Mouse (Mus musculus) liver, embryonic 12.5 days (tissue): ENCODE measurements around the gene Hcn3. TPM values are rescaled to one million over a fixed set of nuclear protein-coding genes. Genes with fewer than 3 reads are reported as not detected.

Experiments
- ATAC-seq: fragments of 200-750 bp; cut with Nextera tagmentation; 2 replicates; pipeline ENCODE4 v1.8.0; 2017; ENCODE audit warnings: moderate number of reproducible peaks, mild to moderate bottlenecking, moderate library complexity
- H3K27ac ChIP-seq: fragments of 300-500 bp; sonication (generic); 2 replicates; pipeline ENCODE4 v1.5.1; 2016; ENCODE audit warnings: mild to moderate bottlenecking
- H3K27me3 ChIP-seq: fragments of 300-500 bp; sonication (generic); replicated peaks from 2 replicates; pipeline ENCODE4 v1.6.1; 2016; ENCODE audit warnings: mild to moderate bottlenecking, moderate library complexity
- H3K36me3 ChIP-seq: fragments of 300-500 bp; sonication (generic); 2 replicates; pipeline ENCODE4 v1.6.1; 2016; ENCODE audit warnings: mild to moderate bottlenecking, moderate library complexity
- H3K4me1 ChIP-seq: fragments of 300-500 bp; sonication (generic); 2 replicates; pipeline ENCODE4 v1.6.1; 2016
- H3K4me2 ChIP-seq: fragments of 300-500 bp; sonication (generic); 2 replicates; pipeline ENCODE4 v1.6.1; 2016; ENCODE audit warnings: mild to moderate bottlenecking, moderate library complexity
- H3K4me3 ChIP-seq: fragments of 300-500 bp; sonication (generic); 2 replicates; pipeline ENCODE4 v1.5.1; 2016; ENCODE audit warnings: mild to moderate bottlenecking, moderate library complexity
- H3K9ac ChIP-seq: fragments of 300-500 bp; sonication (generic); 2 replicates; pipeline ENCODE4 v1.6.1; 2016; ENCODE audit warnings: mild to moderate bottlenecking, moderate library complexity
- H3K9me3 ChIP-seq: fragments of 300-500 bp; sonication (generic); replicated peaks from 2 replicates; pipeline ENCODE4 v1.6.1; 2016; ENCODE audit warnings: mild to moderate bottlenecking, moderate library complexity
- WGBS: fragments of 180-500 bp; shearing (Covaris S2); methylation state at CpG from one replicate; pipeline ENCODE4 v1.1.7; 2016; ENCODE audit not compliant: insufficient replicate concordance; 5-methylcytosine and 5-hydroxymethylcytosine counted together
- polyA plus RNA-seq: library from polyadenylated mRNA; unstranded; fragments of >200 nt; fragmentation: Nextera tagmentation; extraction: Ambion mirVana; gene quantifications from 2 replicates; pipeline ENCODE4 v1.2.1, GENCODE M21; 2016

Hcn3 gene
- polyA plus RNA-seq, 1 experiment from 2014 or later, result 0.81 TPM

- no peaks in the 10 kb centered on the region for H3K9me3 ChIP-seq
Observed at GRCm38 (mm10) chr3:89102495-89103290, 57.3 kb downstream of the Hcn3 start.

GRCm38 (mm10) chr3:89101812-89102494, 58.0 kb downstream of the Hcn3 start, which contains the start of gene Fdps:
Gene Fdps (minus strand): TSS chr3:89101959.
- peak; percentile 98 for ATAC-seq
- peak within 1 kb of the TSS; percentile 80 for H3K4me3 ChIP-seq
- peaks cover 35% of the 10 kb centered on the region for H3K36me3 ChIP-seq
- H3K4me1 ChIP-seq, result peaks cover 43% of the 10 kb centered on the region
- H3K9ac ChIP-seq, result peak within 1 kb of the TSS; percentile 84
- peak within 1 kb of the TSS; percentile 95 for H3K4me2 ChIP-seq
- 0% methylated on average over 26 of the region's 26 CpGs for WGBS
- H3K9me3 ChIP-seq, result no peaks in the 10 kb centered on the region
- peak within 1 kb of the TSS; percentile 89 for H3K27ac ChIP-seq
- H3K27me3 ChIP-seq, result no peaks in the 10 kb centered on the region

More at GRCm38 (mm10) chr3:89102495-89103290, 57.3 kb downstream of the Hcn3 start:
- Histone ChIP-seq H3K4me2 (peak overlapping the region; percentile 95), H3K4me1 (peaks cover 47% of the 10 kb centered on the region), H3K27ac (peak overlapping the region; percentile 81), H3K4me3 (peak overlapping the region; percentile 80), H3K36me3 (peaks cover 28% of the 10 kb centered on the region), H3K9ac (peak overlapping the region; percentile 63), H3K27me3 (no peaks in the 10 kb centered on the region)
- 51% methylated on average over 12 of the region's 12 CpGs for WGBS
- no peak for ATAC-seq

- H3K36me3 ChIP-seq, result peaks cover 41% of the 10 kb centered on the region
- peak overlapping the region; percentile 84 for H3K9ac ChIP-seq
- H3K9me3 ChIP-seq, result no peaks in the 10 kb centered on the region
- under 1% methylated on average over 19 of the region's 19 CpGs for WGBS
- ATAC-seq, result peak; percentile 46
- peaks cover 43% of the 10 kb centered on the region for H3K4me1 ChIP-seq
- peak overlapping the region; percentile 89 for H3K27ac ChIP-seq
- peak overlapping the region; percentile 80 for H3K4me3 ChIP-seq
- no peaks in the 10 kb centered on the region for H3K27me3 ChIP-seq
- peak overlapping the region; percentile 95 for H3K4me2 ChIP-seq
Observed at GRCm38 (mm10) chr3:89101459-89101811, 58.6 kb downstream of the Hcn3 start.

- Histone ChIP-seq H3K27ac (peak within 1 kb of the TSS; percentile 89), H3K4me2 (peak within 1 kb of the TSS; percentile 95), H3K36me3 (peaks cover 47% of the 10 kb centered on the region), H3K27me3 (no peaks in the 10 kb centered on the region), H3K9me3 (no peaks in the 10 kb centered on the region), H3K4me3 (peak within 1 kb of the TSS; percentile 80), H3K9ac (peak within 1 kb of the TSS; percentile 84), H3K4me1 (peaks cover 43% of the 10 kb centered on the region)
- ATAC-seq, result no peak
- WGBS, result 50% methylated on average over 7 of the region's 7 CpGs
Observed at GRCm38 (mm10) chr3:89100811-89101210, 59.2 kb downstream of the Hcn3 start, which contains the start of gene Gm43738. Gene Gm43738 (minus strand): TSS chr3:89101099.

Other genes starting within 250 kb of the Hcn3 start
- 24.3 and 26.5 TPM in 2 replicates for gene Msto1, start 246.2 kb downstream of the Hcn3 start, polyA plus RNA-seq
- 8.0 and 8.9 TPM in 2 replicates for gene Ash1l, start 209.6 kb downstream of the Hcn3 start, polyA plus RNA-seq
- 133 and 139 TPM in 2 replicates for gene Dap3, start 209.0 kb downstream of the Hcn3 start, polyA plus RNA-seq
- gene Rusc1, start 66.9 kb downstream of the Hcn3 start, polyA plus RNA-seq, result 7.7 and 8.8 TPM in 2 replicates
- 0.06 TPM in 1 of 2 replicates, not detected in the other for gene Gm43738, start 59.1 kb downstream of the Hcn3 start, polyA plus RNA-seq
- 284 and 291 TPM in 2 replicates for gene Fdps, start 58.2 kb downstream of the Hcn3 start, polyA plus RNA-seq
- 162 and 171 TPM in 2 replicates for gene Pklr, start 24.1 kb downstream of the Hcn3 start, polyA plus RNA-seq
- 21.1 and 21.2 TPM in 2 replicates for gene Clk2, start 4.6 kb upstream of the Hcn3 start, polyA plus RNA-seq
- gene Scamp3, start 17.3 kb upstream of the Hcn3 start, polyA plus RNA-seq, result 79.8 and 86.3 TPM in 2 replicates
- gene Fam189b, start 22.9 kb upstream of the Hcn3 start, polyA plus RNA-seq, result 5.3 and 6.6 TPM in 2 replicates
- 26.6 and 26.7 TPM in 2 replicates for gene Gba, start 42.7 kb upstream of the Hcn3 start, polyA plus RNA-seq
- gene Thbs3, start 55.0 kb upstream of the Hcn3 start, polyA plus RNA-seq, result 1.7 and 3.1 TPM in 2 replicates
- 160 and 167 TPM in 2 replicates for gene Mtx1, start 66.9 kb upstream of the Hcn3 start, polyA plus RNA-seq
- 0.13 TPM in 1 of 2 replicates, not detected in the other for gene Muc1, start 68.9 kb upstream of the Hcn3 start, polyA plus RNA-seq
- gene Krtcap2, start 85.8 kb upstream of the Hcn3 start, polyA plus RNA-seq, result 170 and 187 TPM in 2 replicates
- gene Trim46, start 86.1 kb upstream of the Hcn3 start, polyA plus RNA-seq, result 0.31 and 0.38 TPM in 2 replicates
- gene Dpm3, start 99.2 kb upstream of the Hcn3 start, polyA plus RNA-seq, result 72.3 and 73.6 TPM in 2 replicates
- gene Slc50a1, start 110.4 kb upstream of the Hcn3 start, polyA plus RNA-seq, result 19.3 and 21.6 TPM in 2 replicates
- gene Efna1, start 120.9 kb upstream of the Hcn3 start, polyA plus RNA-seq, result 5.2 and 5.3 TPM in 2 replicates
- gene Efna3, start 162.8 kb upstream of the Hcn3 start, polyA plus RNA-seq, result 0.65 and 1.0 TPM in 2 replicates
- gene Efna4, start 177.8 kb upstream of the Hcn3 start, polyA plus RNA-seq, result 2.1 and 2.3 TPM in 2 replicates
- gene Adam15, start 189.8 kb upstream of the Hcn3 start, polyA plus RNA-seq, result 14.1 and 14.5 TPM in 2 replicates
- gene Dcst2, start 201.8 kb upstream of the Hcn3 start, polyA plus RNA-seq, result 0.05 and 0.06 TPM in 2 replicates
- not detected in 2 replicates for gene Dcst1, start 205.1 kb upstream of the Hcn3 start, polyA plus RNA-seq
- 1.2 and 1.6 TPM in 2 replicates for gene Zbtb7b, start 234.6 kb upstream of the Hcn3 start, polyA plus RNA-seq
- gene Lenep, start 242.6 kb upstream of the Hcn3 start, polyA plus RNA-seq, result not detected in 2 replicates